Mouse (Mus musculus): ENCODE results near the gene Tspan32. TPM values are rescaled to one million over a fixed set of nuclear protein-coding genes. Genes with fewer than 3 reads are reported as not detected.

The Tspan32 gene
- total RNA-seq, 2 experiments from 2014 or later, result 0.91 to 1.1 TPM

GRCm38 (mm10) chr7:143051316-143051715, 46.5 kb downstream of the Tspan32 start:
- intact Hi-C loops (cut with DNase I), result no loop called here
- DNase-seq, result no peak

GRCm38 (mm10) chr7:143052626-143053007, 47.8 kb downstream of the Tspan32 start, which contains the start of gene Cd81:
Gene Cd81 (plus strand): TSS chr7:143052739.
- peak; percentile 92 to 96 for DNase-seq
- intact Hi-C loops (cut with DNase I), result loop anchor here (1.0 kb wide), 1 partner anchor 44 kb away; no protein-coding TSS in a partner anchor

- peak; percentile 82 for DNase-seq
- intact Hi-C loops (cut with DNase I), result loop anchor here (1.0 kb wide), 1 partner anchor 45 kb away; no protein-coding TSS in a partner anchor
Measured at GRCm38 (mm10) chr7:143053008-143053899, 48.4 kb downstream of the Tspan32 start.

GRCm38 (mm10) chr7:143053961-143054611, 49.2 kb downstream of the Tspan32 start:
- intact Hi-C loops (cut with DNase I), result loop anchor here (1.0 kb wide), 1 partner anchor 46 kb away; no protein-coding TSS in a partner anchor
- no peak for DNase-seq

GRCm38 (mm10) chr7:143054612-143054965, 49.7 kb downstream of the Tspan32 start:
- intact Hi-C loops (cut with DNase I), result no loop called here
- no peak for DNase-seq

- intact Hi-C loops (cut with DNase I), result no loop called here
- no peak for DNase-seq
Measured at GRCm38 (mm10) chr7:143055001-143055400, 50.2 kb downstream of the Tspan32 start.

GRCm38 (mm10) chr7:143055499-143056186, 50.8 kb downstream of the Tspan32 start:
- DNase-seq, result no peak
- intact Hi-C loops (cut with DNase I), result no loop called here

GRCm38 (mm10) chr7:143057023-143057422, 52.2 kb downstream of the Tspan32 start:
- intact Hi-C loops (cut with DNase I), result no loop called here
- DNase-seq, result no peak

GRCm38 (mm10) chr7:143057667-143058220, 52.9 kb downstream of the Tspan32 start:
- intact Hi-C loops (cut with DNase I), result no loop called here
- no peak for DNase-seq

- DNase-seq, result peak in 1 of 2 experiments; percentile 50
- intact Hi-C loops (cut with DNase I), result no loop called here
Measured at GRCm38 (mm10) chr7:143058221-143058697, 53.4 kb downstream of the Tspan32 start.

GRCm38 (mm10) chr7:143059202-143059870, 54.5 kb downstream of the Tspan32 start:
- intact Hi-C loops (cut with DNase I), result no loop called here
- DNase-seq, result peak; percentile 64 to 70

GRCm38 (mm10) chr7:143062704-143063103, 57.9 kb downstream of the Tspan32 start:
- intact Hi-C loops (cut with DNase I), result no loop called here
- no peak for DNase-seq

GRCm38 (mm10) chr7:143064226-143064625, 59.4 kb downstream of the Tspan32 start:
- intact Hi-C loops (cut with DNase I), result no loop called here
- no peak for DNase-seq

GRCm38 (mm10) chr7:143065692-143066091, 60.8 kb downstream of the Tspan32 start:
- no peak for DNase-seq
- intact Hi-C loops (cut with DNase I), result no loop called here

GRCm38 (mm10) chr7:143067469-143067868, 62.6 kb downstream of the Tspan32 start:
- DNase-seq, result no peak
- intact Hi-C loops (cut with DNase I), result no loop called here

GRCm38 (mm10) chr7:143067897-143068296, 63.1 kb downstream of the Tspan32 start:
- intact Hi-C loops (cut with DNase I), result no loop called here
- DNase-seq, result no peak

GRCm38 (mm10) chr7:143068316-143068881, 63.6 kb downstream of the Tspan32 start:
- DNase-seq, result peak in 1 of 2 experiments; percentile 31
- intact Hi-C loops (cut with DNase I), result no loop called here

- intact Hi-C loops (cut with DNase I), result no loop called here
Measured at GRCm38 (mm10) chr7:143068882-143069591, 64.2 kb downstream of the Tspan32 start, which contains the start of gene Tssc4. Gene Tssc4 (plus strand): TSS chr7:143069249.

More at GRCm38 (mm10) chr7:143068882-143069591, 64.2 kb downstream of the Tspan32 start, which contains the start of gene Tssc4:
- DNase-seq, result peak; percentile 96 to 97

Measured in heart, postnatal 14 days (tissue).